Mouse (Mus musculus) telencephalon, adult 2 months (tissue): ENCODE results near the gene Ttc3.
"Not testable (repeated sequence)": the region's sequence is repeated elsewhere in the genome, so short reads cannot be mapped to it uniquely, and the experiment has no call there.

Experiments
- DNase-seq: peaks from one replicate; pipeline ENCODE4 v3.0.0-alpha.2; 2011; ENCODE audit warnings: low read depth, low spot score

The Ttc3 gene

GRCm38 (mm10) chr16:94370173-94370914 is at the start of gene Ttc3:
Ttc3 (plus strand) TSS chr16:94370618.
- peak; percentile 88 for DNase-seq

- DNase-seq: no peak
These were observed 46.7 kb upstream of the Ttc3 start for GRCm38 (mm10) chr16:94323681-94324080.

GRCm38 (mm10) chr16:94326008-94326407 is 44.4 kb upstream of the Ttc3 start:
- no peak for DNase-seq

DNA sequence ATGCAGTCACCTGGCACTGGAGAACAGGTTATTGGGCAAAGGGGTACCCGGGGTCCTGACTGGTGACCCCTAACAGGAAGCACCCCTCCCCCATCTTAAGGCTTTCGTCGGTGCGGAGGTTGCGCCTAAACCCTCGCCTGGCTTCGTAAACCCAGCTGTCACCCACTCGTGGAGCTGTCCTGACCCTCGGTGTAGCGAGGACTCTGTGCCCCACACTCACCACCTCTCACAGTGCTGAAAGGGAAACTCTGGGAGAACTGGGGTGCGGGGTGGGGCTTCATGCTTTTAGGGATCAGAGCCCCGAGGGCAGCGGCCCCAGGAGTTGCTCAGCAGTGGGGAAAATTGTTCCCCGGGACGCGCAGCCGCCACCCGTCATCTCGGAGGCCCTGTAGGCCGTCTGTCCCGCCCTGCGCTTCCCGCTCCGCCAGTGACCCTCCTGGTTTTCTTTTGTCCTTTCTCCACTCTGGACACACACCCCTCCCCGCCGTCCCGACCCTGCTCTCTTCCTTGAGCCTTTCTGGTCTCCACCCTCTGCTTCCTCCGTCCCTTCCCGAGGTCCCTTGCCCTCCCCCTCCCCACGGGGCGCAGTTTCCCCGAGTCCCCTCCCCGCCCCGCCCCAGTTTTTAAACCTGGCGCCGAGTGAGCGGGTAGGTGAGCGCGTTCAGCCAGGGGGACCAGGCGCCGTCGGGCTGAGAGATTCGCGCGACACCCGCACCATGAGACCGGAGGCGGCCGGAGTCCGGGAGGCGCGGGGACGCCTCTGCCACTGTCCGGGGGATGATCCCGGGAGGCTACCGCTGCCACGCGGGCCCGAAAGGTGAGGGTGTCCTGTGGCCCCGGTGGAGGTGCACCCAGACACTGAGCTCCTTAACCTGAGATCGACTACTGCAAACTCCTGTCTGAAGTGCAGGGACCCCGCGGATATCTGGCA is 42.4 kb upstream of the Ttc3 start, which contains the start of gene Ripply3:
Gene Ripply3 (plus strand): TSS at position 640 of the 931 bp plus-strand sequence.
- no peak for DNase-seq

DNA sequence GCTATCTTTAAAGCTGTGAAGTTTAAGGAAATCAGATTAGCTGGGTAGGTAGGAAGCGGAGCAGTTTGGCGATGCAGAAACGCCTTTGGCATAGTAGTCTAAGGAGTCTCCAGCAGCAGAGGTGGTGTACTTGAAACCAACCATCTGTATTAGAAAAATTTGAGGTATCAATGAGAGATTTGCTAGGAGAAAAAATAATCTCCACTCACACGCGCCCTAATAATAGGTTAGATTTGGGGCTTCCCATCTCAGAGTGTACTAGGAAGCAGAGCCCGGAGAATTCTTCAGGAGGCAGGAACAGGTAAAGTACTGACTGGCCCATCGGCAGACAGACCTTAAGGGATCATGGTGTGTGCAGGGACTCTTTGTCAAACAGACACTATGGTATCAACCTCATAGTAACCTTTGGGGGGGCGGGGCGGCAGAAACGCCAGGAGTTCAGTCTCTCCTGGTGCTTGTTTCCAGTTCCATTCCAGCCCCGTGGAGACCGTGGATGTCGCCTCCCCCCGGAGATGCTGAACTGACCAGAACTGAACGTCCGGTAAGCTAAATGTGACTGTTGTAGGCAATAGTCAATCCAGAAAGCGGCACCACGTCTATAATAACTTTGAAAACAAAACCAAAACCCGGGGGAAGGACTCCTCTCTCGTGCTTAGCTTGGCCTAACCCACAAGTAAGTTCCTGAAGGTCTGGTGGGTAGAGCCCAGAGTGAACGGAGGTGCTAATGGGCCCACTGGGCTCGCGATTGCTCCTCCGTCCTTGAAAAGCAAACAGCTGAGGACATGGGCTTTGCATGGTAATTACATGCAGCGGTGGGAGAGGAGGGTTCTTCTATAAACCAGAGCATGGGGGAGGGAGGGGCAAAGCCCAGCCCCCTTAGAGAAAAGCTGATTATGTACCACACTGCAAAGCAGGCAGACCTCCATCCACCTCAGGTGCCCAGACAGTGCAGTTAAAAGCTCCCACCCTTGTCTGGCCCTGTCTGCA is 41.2 kb upstream of the Ttc3 start:
- no peak for DNase-seq

DNA sequence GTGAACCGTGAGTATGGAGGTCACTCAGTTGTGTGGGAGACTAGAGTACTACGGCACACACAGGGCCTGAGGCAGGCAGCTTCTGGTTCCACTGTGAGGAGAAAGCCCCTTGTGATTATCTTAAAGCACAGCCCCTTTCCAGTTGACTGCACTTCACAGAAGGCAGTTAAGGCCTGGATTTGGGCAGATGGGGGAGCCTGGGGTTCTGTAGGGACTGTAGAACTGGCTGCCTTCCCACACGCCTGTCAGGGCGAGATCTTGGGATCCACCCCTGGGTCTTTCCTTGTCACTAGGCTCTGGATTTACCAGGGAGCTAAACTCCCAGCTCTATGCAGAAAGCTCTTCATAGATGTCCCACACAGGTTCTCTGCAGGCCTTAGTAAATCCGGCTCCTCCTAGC is 40.0 kb upstream of the Ttc3 start:
- DNase-seq: no peak

DNA sequence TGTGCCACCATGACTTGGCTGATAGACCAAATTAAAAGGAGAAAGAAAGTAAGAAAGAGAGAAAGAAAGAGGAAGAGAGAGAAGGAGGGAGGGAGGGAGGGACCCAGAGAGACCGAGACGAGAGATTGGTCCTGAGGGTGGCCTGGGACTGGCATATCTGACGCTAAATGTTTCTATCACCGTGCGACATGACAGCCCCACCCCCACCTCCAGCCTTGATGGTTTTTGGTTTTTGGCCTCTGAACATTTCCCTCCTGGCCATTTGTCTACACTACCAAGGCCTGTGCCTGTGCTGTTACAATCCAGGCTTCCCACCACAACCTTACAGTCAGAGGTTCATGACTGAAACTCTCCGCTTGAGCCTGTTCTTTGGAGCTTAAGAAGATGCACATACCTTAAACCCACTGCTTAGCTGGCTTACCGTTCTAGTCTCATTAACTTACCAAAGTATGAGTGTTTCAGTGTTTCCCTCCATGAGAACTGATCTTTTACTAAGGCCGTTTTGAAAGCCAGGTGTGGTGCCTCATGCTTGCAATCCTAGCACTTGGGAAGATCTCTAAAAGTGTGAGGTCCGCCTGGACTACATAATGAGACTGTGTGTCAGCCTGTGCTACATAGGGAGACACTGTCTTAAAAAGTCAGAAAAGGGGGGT is 39.1 kb upstream of the Ttc3 start:
- no peak for DNase-seq

DNA sequence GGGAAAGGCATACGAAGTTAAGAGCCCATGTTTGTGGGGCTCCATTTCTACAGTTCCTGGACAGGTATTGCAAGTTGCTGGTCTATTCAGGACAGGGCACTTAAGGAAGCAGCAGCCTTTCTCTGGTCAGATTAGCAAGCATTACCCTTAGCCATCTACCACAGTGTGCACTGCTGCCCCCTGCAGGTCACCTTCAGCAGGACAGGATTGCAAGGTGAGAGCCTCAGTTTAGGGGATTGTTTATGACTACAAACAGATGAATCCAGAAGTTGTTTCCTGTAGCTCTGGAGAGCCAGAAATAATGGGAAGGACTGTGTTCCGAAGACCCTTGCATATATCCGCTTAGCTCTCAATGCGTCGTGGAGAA is 38.5 kb upstream of the Ttc3 start:
- DNase-seq: no peak

DNA sequence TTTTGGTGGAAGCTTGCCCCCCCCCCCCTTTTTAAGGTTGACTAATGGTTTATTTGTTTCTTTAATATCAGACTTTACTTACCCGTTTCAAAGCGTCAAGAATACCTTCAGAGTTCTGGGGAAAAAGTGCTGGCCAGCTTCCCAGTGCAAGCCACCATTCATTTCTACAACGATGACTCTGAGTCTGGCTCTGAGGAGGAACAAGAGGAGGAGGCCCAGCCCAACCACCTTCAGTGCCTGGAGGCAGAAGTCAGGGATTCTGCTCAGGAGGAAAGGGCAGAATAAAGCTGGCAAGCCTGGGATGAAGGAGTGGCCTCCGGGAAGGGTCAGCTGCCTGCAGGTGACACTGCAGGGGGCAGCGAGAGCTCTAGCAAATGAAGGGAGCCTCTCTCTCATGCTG is 34.8 kb upstream of the Ttc3 start:
- DNase-seq: no peak

DNA sequence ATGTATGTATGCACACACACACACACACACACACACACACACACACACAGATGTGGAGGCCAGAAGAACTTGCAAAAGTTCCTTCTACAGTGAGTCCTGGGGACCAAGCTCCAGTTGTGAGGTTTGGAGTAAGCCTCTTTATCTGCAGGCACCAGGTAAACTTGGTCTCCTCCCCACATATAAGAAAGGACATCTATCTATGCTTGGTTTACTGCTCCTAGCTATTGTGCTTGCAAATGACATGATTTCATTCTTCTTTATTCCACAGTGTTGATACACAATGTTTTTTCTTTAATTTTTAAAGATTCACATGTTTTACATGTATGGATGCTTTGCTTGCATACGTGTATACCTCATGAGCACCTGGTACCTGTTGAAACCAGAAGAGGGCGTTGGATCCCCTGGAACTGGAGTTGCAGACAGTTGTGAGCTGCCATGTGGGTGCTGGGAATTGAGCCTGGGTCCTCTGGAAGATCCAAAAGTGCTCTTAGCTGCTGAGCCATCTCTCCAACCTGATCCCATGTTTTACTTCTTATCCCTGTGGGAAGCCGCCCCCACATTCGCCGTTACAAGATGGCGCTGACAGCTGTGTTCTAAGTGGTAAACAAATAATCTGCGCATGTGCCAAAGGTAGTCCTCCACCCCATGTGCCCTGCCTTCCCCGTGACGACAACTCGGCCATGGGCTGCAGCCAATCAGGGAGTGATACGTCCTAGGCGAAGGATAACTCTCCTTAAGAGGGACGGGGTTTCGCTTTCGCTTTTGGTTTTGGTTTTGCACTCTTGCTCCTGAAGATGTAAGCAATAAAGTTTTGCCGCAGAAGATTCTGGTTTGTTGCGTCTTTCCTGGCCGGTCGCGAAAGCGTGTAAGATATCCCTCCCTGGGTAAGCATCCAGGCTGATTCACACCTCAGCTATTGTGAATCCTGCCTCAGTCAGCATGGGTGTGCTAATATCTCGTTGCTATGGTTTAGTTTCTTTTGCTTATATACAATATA is 31.0 kb upstream of the Ttc3 start:
- not testable (repeated sequence) for DNase-seq

GRCm38 (mm10) chr16:94345733-94346132 is 24.7 kb upstream of the Ttc3 start:
- no peak for DNase-seq

DNA sequence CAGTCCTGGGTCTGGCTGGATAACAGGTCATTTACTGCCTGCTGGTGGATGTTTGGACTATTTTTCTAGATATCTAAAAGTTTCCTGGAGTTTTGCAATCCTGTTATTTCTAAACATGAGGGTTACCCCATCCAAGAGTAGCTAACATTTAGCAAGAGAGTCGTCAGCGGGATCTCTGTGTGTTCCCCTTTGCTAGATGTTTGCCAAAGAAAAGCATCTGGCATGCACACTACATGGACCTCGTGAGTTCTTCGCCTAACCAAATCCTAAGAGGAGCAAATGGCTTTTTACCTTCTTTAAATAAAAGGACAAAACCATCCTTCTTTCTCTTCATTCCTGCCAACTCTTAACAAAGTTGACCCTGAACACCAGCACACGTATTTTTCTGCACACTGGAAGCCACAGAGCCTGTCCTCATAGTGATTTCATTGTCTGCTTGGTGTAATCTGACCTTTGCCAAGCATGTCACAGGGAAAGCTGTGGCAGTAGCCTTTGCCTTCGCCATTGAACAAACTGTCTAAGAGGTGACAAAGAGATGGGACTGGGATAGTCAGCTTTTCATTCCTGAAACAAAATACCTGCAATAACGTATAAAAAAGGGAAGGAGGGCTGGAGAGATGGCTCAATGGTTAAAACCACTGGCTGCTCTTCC is 23.2 kb upstream of the Ttc3 start:
- no peak for DNase-seq

- DNase-seq: no peak
These were observed 21.6 kb upstream of the Ttc3 start for GRCm38 (mm10) chr16:94348779-94349178.

- DNase-seq: no peak
These were observed 20.7 kb upstream of the Ttc3 start for GRCm38 (mm10) chr16:94349588-94350286.

GRCm38 (mm10) chr16:94350287-94350677 is 20.1 kb upstream of the Ttc3 start:
- DNase-seq: no peak

DNA sequence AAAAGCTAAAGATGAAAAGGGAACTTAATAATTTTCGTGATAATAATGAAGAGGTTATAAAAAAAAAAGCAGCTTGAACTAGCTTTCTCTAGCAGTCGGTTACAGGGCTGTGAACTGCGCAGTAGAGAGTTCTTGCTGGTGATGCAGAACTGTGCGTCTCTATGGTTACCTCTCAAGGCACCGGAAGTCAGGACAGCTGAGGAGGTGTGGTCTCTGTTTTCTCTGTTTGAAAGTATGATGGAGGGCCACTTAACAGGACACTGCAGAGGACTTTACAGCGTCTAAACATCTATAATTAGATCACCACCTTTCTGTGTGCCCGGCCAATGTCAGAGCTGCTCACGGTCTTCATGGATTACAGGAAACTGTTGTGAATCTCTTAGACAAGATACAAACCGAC is 16.0 kb upstream of the Ttc3 start:
- peak; percentile 56 for DNase-seq

DNA sequence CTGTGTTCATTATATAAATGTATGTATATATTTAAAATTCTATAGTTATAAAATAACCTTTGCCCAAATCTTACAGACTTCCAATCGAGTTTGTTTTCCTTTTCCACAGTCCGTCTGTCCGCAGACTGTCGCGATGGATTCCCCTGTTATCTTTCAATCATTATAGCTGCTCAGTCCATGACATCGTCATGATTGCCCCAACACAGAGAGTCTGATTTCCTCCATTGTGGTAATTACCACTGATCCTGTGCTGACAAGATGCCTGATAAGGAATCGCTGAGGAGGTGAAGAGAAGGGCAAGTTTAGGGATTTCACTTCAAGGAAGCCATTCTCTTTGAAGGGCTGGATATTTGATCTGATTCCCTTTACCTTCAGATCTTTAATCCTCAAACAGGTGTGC is 14.4 kb upstream of the Ttc3 start:
- DNase-seq: no peak

DNA sequence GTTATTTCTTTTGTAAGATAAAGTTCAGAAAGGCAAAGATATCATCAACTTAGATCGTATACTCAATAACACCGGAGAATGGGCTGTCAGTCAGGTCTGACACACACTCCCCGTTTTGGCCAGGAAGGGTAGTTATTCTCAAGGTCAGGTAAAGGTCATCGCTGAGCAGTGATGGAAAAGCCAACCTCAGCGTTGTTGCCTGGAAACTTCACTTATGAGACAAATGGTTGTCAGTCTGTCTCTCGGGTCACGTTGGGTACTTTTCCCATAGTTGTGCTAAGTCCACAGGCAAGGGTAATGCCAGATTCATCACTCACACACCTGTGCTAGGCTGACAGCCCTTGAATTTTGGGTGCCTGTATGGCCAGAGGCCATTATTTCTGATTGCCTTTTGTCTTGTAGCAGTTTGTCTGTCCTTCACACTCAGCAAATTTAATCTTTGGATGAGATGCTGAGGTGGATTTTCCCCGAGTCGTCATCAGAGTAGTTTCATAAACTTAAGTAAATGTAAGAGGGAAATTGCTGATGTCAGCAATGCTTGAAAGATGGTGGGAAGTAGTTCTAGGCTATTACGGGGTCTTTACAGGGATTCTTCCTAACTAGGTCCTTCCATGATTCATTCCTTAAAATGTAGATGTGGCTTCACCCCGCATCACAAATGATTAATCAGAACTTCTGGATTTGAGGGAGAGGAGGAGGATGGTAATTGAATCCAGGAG is 13.5 kb upstream of the Ttc3 start:
- no peak for DNase-seq
